Comparison of ENCODE assay signal across 8 mouse cellular contexts in genomic region chr9:111689680-111690483, GRCm38 (mm10). TPM values are rescaled to one million over a fixed set of nuclear protein-coding genes. Genes with fewer than 3 reads are reported as not detected.
DNase-seq lines count a peak whose midpoint lies in the region; ATAC-seq lines count a peak whose summit lies in the region.

Gene Stac, minus strand, starts transcription at chr9:111690348.

- no peaks in the 10 kb centered on the region for H3K27me3 ChIP-seq in forebrain, embryonic 14.5 days (replicated peaks; ENCODE audit: control insufficient read depth, insufficient read depth, low read length)
- peaks cover 5% of the 10 kb centered on the region; the same call in 1 of the 2 replicates for H3K27me3 ChIP-seq in limb, embryonic 11.5 days (ENCODE audit: control insufficient read depth, insufficient read depth, low read length)
- H3K27me3 ChIP-seq in neural tube, embryonic 15.5 days (replicated peaks), result peaks cover 6% of the 10 kb centered on the region; the same call in 1 of the 2 replicates

- no peak within 1 kb of the TSS for H3K27ac ChIP-seq in forebrain, embryonic 14.5 days (ENCODE audit: low read depth, low read length)
- H3K27ac ChIP-seq in limb, embryonic 11.5 days (replicated peaks; ENCODE audit: low read depth, low read length), result no peak within 1 kb of the TSS
- H3K27ac ChIP-seq in neural tube, embryonic 15.5 days (replicated peaks), result peak within 1 kb of the TSS; percentile 38; the same call in 1 of the 2 replicates

- peak; percentile 7 for DNase-seq in kidney, postnatal 14 days
- no peak for DNase-seq in kidney, adult 9 months
- peak in 1 of 2 experiments; percentile 8 for DNase-seq in adrenal gland, postnatal 4 days (ENCODE audit: low spot score in 2 of 2)
- DNase-seq in forebrain, embryonic 14.5 days (ENCODE audit: low spot score), result peak; percentile 31
- peak; percentile 61 for DNase-seq in limb, embryonic 11.5 days (ENCODE audit: low spot score)
- no peak for DNase-seq in layer of hippocampus, adult 8-10 months (ENCODE audit: low spot score in 2 of 2)
- no peak for DNase-seq in thymus, postnatal 0 days (ENCODE audit: low spot score)

- ATAC-seq in forebrain, embryonic 14.5 days, result peak; percentile 88
- ATAC-seq in limb, embryonic 11.5 days (ENCODE audit: insufficient number of reproducible peaks, low FRiP score, low TSS enrichment, low read depth), result peak; percentile 70
- peak; percentile 83 for ATAC-seq in neural tube, embryonic 15.5 days (ENCODE audit: low FRiP score)

- peak within 1 kb of the TSS; percentile 62 for H3K9ac ChIP-seq in forebrain, embryonic 14.5 days (ENCODE audit: low read length)
- H3K9ac ChIP-seq in limb, embryonic 11.5 days (ENCODE audit: low read length), result peak within 1 kb of the TSS; percentile 55
- H3K9ac ChIP-seq in neural tube, embryonic 15.5 days (replicated peaks), result peak within 1 kb of the TSS; percentile 65

- H3K4me3 ChIP-seq in forebrain, embryonic 14.5 days (ENCODE audit: low read depth, low read length), result peak within 1 kb of the TSS; percentile 54
- peak within 1 kb of the TSS; percentile 43 for H3K4me3 ChIP-seq in limb, embryonic 11.5 days (ENCODE audit: low read depth, low read length)
- H3K4me3 ChIP-seq in neural tube, embryonic 15.5 days (replicated peaks), result peak within 1 kb of the TSS; percentile 63

- H3K36me3 ChIP-seq in forebrain, embryonic 14.5 days (ENCODE audit: control insufficient read depth, insufficient read depth, low read length), result no peaks in the 10 kb centered on the region
- H3K36me3 ChIP-seq in limb, embryonic 11.5 days (ENCODE audit: control insufficient read depth, insufficient read depth, low read length), result no peaks in the 10 kb centered on the region
- no peaks in the 10 kb centered on the region for H3K36me3 ChIP-seq in neural tube, embryonic 15.5 days

- peak within 1 kb of the TSS; percentile 94 for H3K4me2 ChIP-seq in forebrain, embryonic 14.5 days (ENCODE audit: low read length)
- peak within 1 kb of the TSS; percentile 97 for H3K4me2 ChIP-seq in limb, embryonic 11.5 days (ENCODE audit: low read depth, severe bottlenecking)
- peak within 1 kb of the TSS; percentile 93 for H3K4me2 ChIP-seq in neural tube, embryonic 15.5 days

- 2% methylated on average over 63 of the region's 64 CpGs for WGBS in forebrain, embryonic 14.5 days
- 1% methylated on average over 63 of the region's 64 CpGs for WGBS in limb, embryonic 11.5 days
- 2% methylated on average over 64 of the region's 64 CpGs for WGBS in neural tube, embryonic 15.5 days

- no peaks in the 10 kb centered on the region for H3K9me3 ChIP-seq in forebrain, embryonic 14.5 days (replicated peaks; ENCODE audit: control insufficient read depth, low read length)
- H3K9me3 ChIP-seq in limb, embryonic 11.5 days (ENCODE audit: control insufficient read depth, low read length), result no peaks in the 10 kb centered on the region
- no peaks in the 10 kb centered on the region for H3K9me3 ChIP-seq in neural tube, embryonic 15.5 days (replicated peaks)

- no peaks in the 10 kb centered on the region for H3K4me1 ChIP-seq in forebrain, embryonic 14.5 days (ENCODE audit: control insufficient read depth, insufficient read depth, low read length)
- no peaks in the 10 kb centered on the region for H3K4me1 ChIP-seq in limb, embryonic 11.5 days (ENCODE audit: control insufficient read depth, insufficient read depth, low read length)
- peaks cover 14% of the 10 kb centered on the region for H3K4me1 ChIP-seq in neural tube, embryonic 15.5 days

RNA-seq across cellular contexts. Expression of gene Stac, which starts in this region (rescaled TPM):
- 10 to 100 TPM; 13.6 to 16.7 TPM for total RNA-seq in adrenal gland, postnatal 4 days (2021)
- polyA plus RNA-seq in forebrain, embryonic 14.5 days (2014; fragmentation: Nextera tagmentation; extraction: Ambion mirVana), result 2.8 and 3.4 TPM in 2 replicates
- polyA plus RNA-seq in limb, embryonic 11.5 days (2014; fragmentation: Nextera tagmentation; extraction: Ambion mirVana), result 0.79 and 1.2 TPM in 2 replicates
- polyA plus RNA-seq in neural tube, embryonic 15.5 days (2015; fragmentation: Nextera tagmentation; extraction: Ambion mirVana), result 13.2 and 16.0 TPM in 2 replicates
- 1 to 10 TPM; 3.1 to 4.0 (median 3.6) TPM for total RNA-seq in layer of hippocampus, adult 8-10 months (2022)
- 0.60 and 0.66 TPM in 2 replicates for polyA plus RNA-seq in thymus, postnatal 0 days (2015; fragmentation: Nextera tagmentation; extraction: Ambion mirVana)

Comparison
In these comparisons a context has a peak if more than half of its experiments do, and no peak if none do; other contexts are left out.
1. DNase-seq: peak in kidney, postnatal 14 days (single experiment), forebrain, embryonic 14.5 days (single experiment) and limb, embryonic 11.5 days (single experiment); none in kidney, adult 9 months (single experiment), layer of hippocampus, adult 8-10 months (0 of 2) and thymus, postnatal 0 days (single experiment).
2. Peak in every context shown above with its lines, with median percentiles within 50 percentile points of each other: ATAC-seq, H3K4me2 ChIP-seq, H3K4me3 ChIP-seq and H3K9ac ChIP-seq.